Mouse (Mus musculus) myocyte (in vitro differentiated cells): ENCODE measurements at regions not wholly inside any gene's neighbourhood (a gene's known extent, or its start where the extent isn't known, plus 50 kb on each side); places are given as distances from the start of the nearest gene placed in this dataset.

Source experiments
- E2F4 ChIP-seq: IDR thresholded peaks from one replicate; pipeline ENCODE4 v1.6.1; 2011; ENCODE audit warnings: mild to moderate bottlenecking, control low read depth, moderate library complexity; ENCODE audit not compliant: insufficient read depth
- MAX ChIP-seq: IDR thresholded peaks from one replicate; pipeline ENCODE4 v1.6.1; 2011; ENCODE audit warnings: low read depth, mild to moderate bottlenecking, control low read depth
- MYOG ChIP-seq, 3 experiments: IDR thresholded peaks; one replicate each; pipeline ENCODE4 v1.6.1; 2011; ENCODE audit warnings: control low read depth in 2 of 3, low read depth in 2 of 3, mild to moderate bottlenecking in 2 of 3; ENCODE audit not compliant: insufficient read length in 2 of 3, control insufficient read depth in 1 of 3, insufficient read depth in 1 of 3
- POLR2A ChIP-seq: IDR thresholded peaks from one replicate; pipeline ENCODE4 v1.6.1; 2011; ENCODE audit warnings: low read depth, mild to moderate bottlenecking, control low read depth, moderate library complexity; ENCODE audit not compliant: insufficient read length

DNA sequence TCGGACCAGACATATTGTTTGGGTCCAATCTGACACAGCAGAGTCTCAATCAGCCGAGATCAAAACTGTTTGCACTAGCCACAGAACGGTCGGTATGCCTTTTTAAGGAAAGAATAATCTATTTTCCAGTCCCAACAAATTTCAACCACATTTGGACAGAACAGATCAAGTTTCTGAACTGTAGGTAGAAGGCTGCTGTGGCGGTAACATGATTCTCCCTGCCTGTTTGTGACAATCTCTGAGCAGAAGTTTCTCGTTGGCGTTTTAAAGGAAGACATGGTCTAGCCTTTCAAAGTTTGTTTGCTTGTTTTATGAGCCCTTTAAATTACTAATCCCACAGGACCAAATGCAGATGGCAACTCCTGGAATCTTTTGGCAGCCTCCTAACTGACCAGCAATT is 339.6 kb downstream of the Slc4a3 start:
- TF ChIP-seq E2F4, result no peak
- TF ChIP-seq POLR2A, result no peak
- no peak for TF ChIP-seq MAX
- no peak for TF ChIP-seq MYOG (IDR thresholded peaks at IDR 0.05; ENCODE audit: control insufficient read depth in 1 of 3, insufficient read depth in 1 of 3, insufficient read length in 2 of 3, low read depth in 2 of 3)
